Mouse (Mus musculus) adipocyte (in vitro differentiated cells): ENCODE results near the gene Mrgprb3.

Source experiments
- DNase-seq: peaks from one replicate; pipeline ENCODE4 v3.0.0-alpha.2; 2016; ENCODE audit warnings: low spot score

Gene Mrgprb3

GRCm38 (mm10) chr7:48643711-48644110 is at the start of gene Mrgprb3:
Gene Mrgprb3 (minus strand): TSS chr7:48643811.
- DNase-seq = no peak
